Mouse (Mus musculus) forebrain, embryonic 13.5 days (tissue): Measurements from ENCODE around the gene Prph. TPM values are rescaled to one million over a fixed set of nuclear protein-coding genes. Genes with fewer than 3 reads are reported as not detected.

Source experiments
- ATAC-seq: fragments of 200-750 bp; cut with Nextera tagmentation; 2 replicates; pipeline ENCODE4 v1.8.0; 2017
- H3K27ac ChIP-seq: fragments of 300-500 bp; sonication (generic); 2 replicates; pipeline ENCODE4 v1.5.1; 2015; ENCODE audit warnings: inconsistent platforms, mild to moderate bottlenecking, moderate library complexity
- H3K27me3 ChIP-seq: fragments of 300-500 bp; sonication (generic); 2 replicates; pipeline ENCODE4 v1.6.1; 2015; ENCODE audit warnings: mild to moderate bottlenecking, inconsistent platforms
- H3K36me3 ChIP-seq: fragments of 300-500 bp; sonication (generic); 2 replicates; pipeline ENCODE4 v1.6.1; 2015; ENCODE audit warnings: mild to moderate bottlenecking, inconsistent platforms; ENCODE audit not compliant: poor library complexity, severe bottlenecking
- H3K4me1 ChIP-seq: fragments of 300-500 bp; sonication (generic); 2 replicates; pipeline ENCODE4 v1.6.1; 2015; ENCODE audit warnings: inconsistent platforms
- H3K4me2 ChIP-seq: fragments of 300-500 bp; sonication (generic); 2 replicates; pipeline ENCODE4 v1.6.1; 2015; ENCODE audit warnings: inconsistent platforms, mild to moderate bottlenecking, moderate library complexity
- H3K4me3 ChIP-seq: fragments of 300-500 bp; sonication (generic); 2 replicates; pipeline ENCODE4 v1.5.1; 2015; ENCODE audit warnings: mild to moderate bottlenecking, inconsistent platforms
- H3K9ac ChIP-seq: fragments of 300-500 bp; sonication (generic); 2 replicates; pipeline ENCODE4 v1.6.1; 2015; ENCODE audit warnings: mild to moderate bottlenecking, inconsistent platforms
- H3K9me3 ChIP-seq: fragments of 300-500 bp; sonication (generic); replicated peaks from 2 replicates; pipeline ENCODE4 v1.6.1; 2016; ENCODE audit warnings: inconsistent platforms
- WGBS: fragments of 180-500 bp; shearing (Covaris S2); methylation state at CpG from one replicate; pipeline ENCODE4 v1.1.7; 2015; 5-methylcytosine and 5-hydroxymethylcytosine counted together
- polyA plus RNA-seq: library from polyadenylated mRNA; unstranded; fragments of >200 nt; fragmentation: Nextera tagmentation; extraction: Ambion mirVana; gene quantifications from 2 replicates; pipeline ENCODE4 v1.2.1, GENCODE M21; 2015

Gene Prph
- polyA plus RNA-seq, 1 experiment from 2014 or later = 0.94 TPM

DNA sequence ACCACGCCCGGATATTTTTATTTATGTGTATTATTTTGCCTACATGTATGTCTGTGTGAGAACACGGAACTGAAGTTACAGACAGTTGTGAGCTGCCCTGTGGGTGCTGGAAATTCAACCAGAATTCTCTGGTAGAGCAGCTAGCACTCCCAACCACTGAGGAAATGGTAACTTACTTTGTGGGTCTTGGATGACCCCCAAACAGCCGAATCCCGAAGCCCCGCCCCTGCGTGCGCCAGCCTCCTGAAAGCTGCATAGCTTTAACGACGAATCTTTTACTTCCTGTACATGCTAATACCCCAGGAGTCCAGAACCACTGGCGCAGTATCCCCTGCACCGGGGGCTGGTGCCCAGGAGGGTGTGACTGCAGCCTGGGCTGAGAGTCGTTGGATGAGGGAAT lies 29.6 kb upstream of the Prph start:
- ATAC-seq = no peak
- H3K4me2 ChIP-seq = no peak overlapping the region
- WGBS = 77% methylated on average over 13 of the region's 13 CpGs
- no peaks in the 10 kb centered on the region for H3K36me3 ChIP-seq
- 0 out of 2 replicates have a peak, but pooled peaks cover 2% of the 10 kb centered on the region for H3K27me3 ChIP-seq
- H3K4me3 ChIP-seq = no peak overlapping the region
- H3K9ac ChIP-seq = no peak overlapping the region
- H3K27ac ChIP-seq = no peak overlapping the region
- no peaks in the 10 kb centered on the region for H3K9me3 ChIP-seq
- peaks cover 15% of the 10 kb centered on the region for H3K4me1 ChIP-seq

DNA sequence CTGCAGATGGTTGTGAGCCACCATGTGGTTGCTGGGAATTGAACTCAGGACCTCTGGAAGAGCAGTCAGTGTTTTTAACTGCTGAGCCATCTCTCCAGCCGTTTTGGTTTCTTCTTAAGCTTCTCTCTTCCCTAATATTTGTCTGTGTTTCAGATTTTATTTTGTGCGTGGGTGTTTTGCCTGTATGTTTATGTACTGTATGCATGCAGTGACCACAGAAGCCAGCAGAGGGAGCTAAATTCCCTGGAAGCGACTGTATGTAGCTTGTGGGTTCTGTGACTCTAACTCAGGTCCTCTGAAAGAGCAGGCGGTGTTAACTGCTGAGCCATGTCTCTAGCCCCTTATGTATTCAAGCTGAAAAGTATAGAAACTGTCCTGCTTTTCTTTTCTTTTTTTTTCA lies 28.7 kb upstream of the Prph start:
- Histone ChIP-seq H3K4me2 (no peak overlapping the region), H3K9ac (no peak overlapping the region), H3K27ac (no peak overlapping the region), H3K27me3 (0 out of 2 replicates have a peak, but pooled peaks cover 2% of the 10 kb centered on the region), H3K36me3 (no peaks in the 10 kb centered on the region), H3K4me3 (no peak overlapping the region), H3K9me3 (no peaks in the 10 kb centered on the region), H3K4me1 (peaks cover 20% of the 10 kb centered on the region)
- 67% methylated on average over 4 of the region's 4 CpGs for WGBS
- no peak for ATAC-seq

DNA sequence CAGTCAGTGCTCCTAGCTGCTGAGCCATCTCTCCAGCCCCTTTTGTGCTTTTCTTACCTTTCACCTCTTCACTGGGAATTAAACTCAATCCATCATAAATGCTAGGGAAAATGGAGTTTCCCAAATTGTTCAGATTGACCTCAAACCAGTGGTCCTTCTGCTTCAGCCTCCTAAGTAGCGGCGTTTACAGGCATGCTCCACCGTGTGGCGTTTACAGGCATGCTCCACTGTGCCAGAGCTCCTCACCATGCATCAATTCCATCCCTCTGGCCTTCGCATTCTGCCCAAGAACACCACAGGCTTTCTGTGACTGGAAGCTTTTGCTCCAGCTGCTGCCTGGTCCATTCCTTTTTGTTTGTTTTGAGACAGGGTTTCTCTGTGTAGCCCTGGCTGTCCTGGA lies 27.9 kb upstream of the Prph start:
- no peak for ATAC-seq
- WGBS = 66% methylated on average over 5 of the region's 5 CpGs
- Histone ChIP-seq H3K4me1 (peaks cover 27% of the 10 kb centered on the region), H3K27me3 (0 out of 2 replicates have a peak, but pooled peaks cover 2% of the 10 kb centered on the region), H3K9ac (no peak overlapping the region), H3K9me3 (no peaks in the 10 kb centered on the region), H3K36me3 (no peaks in the 10 kb centered on the region), H3K4me3 (no peak overlapping the region), H3K27ac (no peak overlapping the region), H3K4me2 (no peak overlapping the region)

DNA sequence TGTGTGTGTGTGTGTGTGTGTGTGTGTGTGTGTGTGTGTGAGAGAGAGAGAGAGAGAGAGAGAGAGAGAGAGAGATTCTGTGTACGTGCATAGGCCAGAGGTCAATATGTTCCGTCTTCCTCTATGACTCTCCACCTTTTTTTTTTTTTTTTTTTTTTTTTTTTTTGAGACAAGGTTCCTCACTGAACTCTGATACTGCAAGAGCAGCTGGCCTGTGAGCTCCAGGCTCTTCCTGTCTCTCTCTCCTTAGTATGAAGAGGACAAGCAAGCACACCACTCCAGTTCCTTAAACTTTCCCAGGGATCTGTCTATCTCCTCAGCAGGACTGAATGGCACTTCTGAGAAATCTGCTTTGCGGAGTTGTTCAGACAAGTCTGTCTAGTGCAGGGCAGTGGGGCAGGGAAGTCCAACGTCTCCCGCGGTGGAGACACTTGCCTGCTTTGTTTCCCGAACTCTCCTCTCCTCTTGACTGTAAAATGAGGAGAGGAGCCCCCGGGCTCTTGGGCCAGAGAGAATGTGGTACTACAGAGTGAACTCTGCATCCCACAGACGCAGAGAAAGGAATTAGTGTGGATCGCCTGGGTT lies 26.0 kb upstream of the Prph start:
- Histone ChIP-seq H3K36me3 (0 out of 2 replicates have a peak, but pooled peaks cover 4% of the 10 kb centered on the region), H3K9me3 (no peaks in the 10 kb centered on the region), H3K27ac (no peak overlapping the region), H3K27me3 (0 out of 2 replicates have a peak, but pooled peaks cover 2% of the 10 kb centered on the region), H3K4me1 (peaks cover 45% of the 10 kb centered on the region), H3K9ac (peak overlapping the region; percentile 66), H3K4me3 (peak overlapping the region; percentile 50), H3K4me2 (peak overlapping the region; percentile 86)
- no peak for ATAC-seq
- 4% methylated on average over 10 of the region's 10 CpGs for WGBS

DNA sequence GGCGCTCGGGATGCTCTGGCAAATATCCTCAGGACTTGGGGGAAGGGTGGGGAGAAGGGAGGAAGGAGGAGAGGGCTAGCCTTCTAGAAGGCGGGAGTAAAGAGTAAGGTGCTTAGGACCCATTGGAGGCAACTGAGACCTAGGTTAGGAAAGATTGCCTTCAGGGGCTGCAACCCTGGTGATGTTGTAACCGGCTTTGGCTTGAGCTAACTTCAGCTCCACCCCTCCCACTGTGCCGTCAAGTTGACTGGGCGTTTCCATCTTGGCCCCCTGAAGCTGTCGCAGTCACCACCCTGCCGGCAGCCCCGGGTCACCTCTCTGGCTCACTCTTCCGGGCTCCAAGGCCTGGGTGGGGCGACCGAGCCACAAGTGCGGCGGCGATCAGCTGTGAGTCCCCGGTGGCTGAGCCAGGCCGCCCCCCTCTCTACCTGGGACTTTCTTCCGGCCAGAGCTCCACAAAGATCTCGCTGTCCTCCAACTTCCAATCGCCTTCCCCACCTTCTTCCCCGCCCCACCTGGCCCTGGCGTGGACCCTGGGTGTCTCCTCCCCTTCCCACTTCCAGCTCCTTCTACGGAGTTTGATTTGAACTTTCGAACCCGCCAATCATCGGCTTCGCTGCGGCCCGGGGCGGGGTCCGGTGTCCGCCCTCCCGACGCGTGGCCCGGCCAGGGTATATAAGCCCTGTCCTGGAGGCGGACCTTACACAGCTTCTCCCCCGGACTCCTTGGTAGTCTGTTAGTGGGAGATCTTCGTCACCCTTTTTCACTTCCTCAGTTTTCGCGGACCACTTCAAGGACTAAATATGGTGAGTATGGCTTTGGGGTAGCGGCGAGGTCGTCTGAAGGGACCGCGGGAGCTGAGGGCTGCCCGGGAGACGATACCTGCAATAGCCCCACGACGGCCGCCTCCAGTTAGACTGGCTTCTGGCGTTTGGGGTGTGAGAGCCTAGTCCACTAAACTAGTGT lies 25.1 kb upstream of the Prph start, which contains the start of gene Tuba1c:
Gene Tuba1c (plus strand): TSS at position 273 of the 966 bp plus-strand sequence.
- peak; percentile 80 for ATAC-seq
- H3K36me3 ChIP-seq = peaks cover 9% of the 10 kb centered on the region; the same call in 1 of the 2 replicates
- H3K4me3 ChIP-seq = peak within 1 kb of the TSS; percentile 50
- peak within 1 kb of the TSS; percentile 66 for H3K9ac ChIP-seq
- no peak within 1 kb of the TSS for H3K27ac ChIP-seq
- H3K4me2 ChIP-seq = peak within 1 kb of the TSS; percentile 86
- no peaks in the 10 kb centered on the region for H3K9me3 ChIP-seq
- H3K4me1 ChIP-seq = peaks cover 45% of the 10 kb centered on the region
- WGBS = under 1% methylated on average over 51 of the region's 52 CpGs
- H3K27me3 ChIP-seq = 0 out of 2 replicates have a peak, but pooled peaks cover 2% of the 10 kb centered on the region

DNA sequence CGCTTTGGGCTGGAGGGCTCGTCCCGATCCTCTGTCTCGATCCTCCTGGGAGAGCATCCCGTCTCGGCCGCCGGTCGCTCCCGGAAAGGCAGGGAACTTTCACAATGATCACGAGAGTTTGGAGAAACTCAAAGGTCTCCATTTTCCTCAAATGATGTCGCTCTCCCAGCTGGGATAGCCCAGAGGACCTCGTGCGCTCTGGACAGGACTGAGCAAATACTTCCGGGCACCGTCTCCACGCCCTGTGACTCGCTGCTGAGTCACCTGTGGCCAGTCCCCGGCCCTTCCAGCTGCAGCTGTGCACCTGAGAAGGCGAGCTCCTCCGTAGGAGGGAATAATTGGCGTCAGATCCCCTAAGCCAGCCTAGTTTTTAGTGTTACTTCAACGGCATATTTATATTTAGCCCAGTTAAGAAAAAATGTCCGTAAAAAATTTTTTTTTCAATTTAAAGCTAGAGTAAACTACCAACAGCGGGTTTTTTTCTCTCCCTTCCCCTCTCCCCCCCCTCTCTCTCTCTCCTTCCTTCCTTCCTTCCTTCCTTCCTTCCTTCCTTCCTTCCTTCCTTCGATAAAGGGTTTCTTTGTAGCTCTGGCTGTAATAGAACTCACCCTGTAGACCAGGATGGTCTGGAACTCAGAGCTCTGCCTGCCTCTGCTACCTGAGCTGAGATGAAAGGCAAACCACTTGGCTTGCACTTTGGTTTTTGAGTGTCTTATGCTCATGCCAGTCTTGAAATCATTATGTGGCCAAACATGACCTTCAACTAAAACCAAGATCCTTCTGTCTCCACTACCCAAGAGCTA lies 24.2 kb upstream of the Prph start:
- Histone ChIP-seq H3K27ac (no peak overlapping the region), H3K9ac (peak overlapping the region; percentile 66), H3K4me1 (peaks cover 45% of the 10 kb centered on the region), H3K4me3 (peak overlapping the region; percentile 50), H3K4me2 (peak overlapping the region; percentile 86), H3K27me3 (0 out of 2 replicates have a peak, but pooled peaks cover 2% of the 10 kb centered on the region), H3K36me3 (peaks cover 17% of the 10 kb centered on the region), H3K9me3 (no peaks in the 10 kb centered on the region)
- WGBS = 16% methylated on average over 26 of the region's 26 CpGs
- no peak for ATAC-seq

DNA sequence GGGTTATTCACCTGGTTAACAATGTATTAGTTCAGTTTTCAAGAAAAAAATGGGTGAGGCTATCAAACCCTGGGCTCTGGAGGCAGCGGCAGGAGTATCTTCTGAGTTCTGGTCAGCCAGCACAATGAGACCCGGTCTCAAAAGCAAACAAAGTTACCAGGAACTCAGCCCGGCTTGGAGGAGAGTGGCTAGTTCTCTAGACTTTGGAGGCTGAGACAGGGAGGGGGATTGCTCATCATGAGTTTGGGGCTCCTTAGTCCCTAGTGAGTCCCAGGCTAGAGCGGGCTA lies 23.6 kb upstream of the Prph start:
- ATAC-seq = no peak
- WGBS = 88% methylated on average over 4 of the region's 4 CpGs
- peaks cover 23% of the 10 kb centered on the region for H3K36me3 ChIP-seq
- no peak overlapping the region for H3K27ac ChIP-seq
- H3K4me1 ChIP-seq = peaks cover 45% of the 10 kb centered on the region
- H3K9ac ChIP-seq = no peak overlapping the region
- peak overlapping the region; percentile 50 for H3K4me3 ChIP-seq
- 0 out of 2 replicates have a peak, but pooled peaks cover 2% of the 10 kb centered on the region for H3K27me3 ChIP-seq
- H3K9me3 ChIP-seq = no peaks in the 10 kb centered on the region
- peak overlapping the region; percentile 86 for H3K4me2 ChIP-seq

DNA sequence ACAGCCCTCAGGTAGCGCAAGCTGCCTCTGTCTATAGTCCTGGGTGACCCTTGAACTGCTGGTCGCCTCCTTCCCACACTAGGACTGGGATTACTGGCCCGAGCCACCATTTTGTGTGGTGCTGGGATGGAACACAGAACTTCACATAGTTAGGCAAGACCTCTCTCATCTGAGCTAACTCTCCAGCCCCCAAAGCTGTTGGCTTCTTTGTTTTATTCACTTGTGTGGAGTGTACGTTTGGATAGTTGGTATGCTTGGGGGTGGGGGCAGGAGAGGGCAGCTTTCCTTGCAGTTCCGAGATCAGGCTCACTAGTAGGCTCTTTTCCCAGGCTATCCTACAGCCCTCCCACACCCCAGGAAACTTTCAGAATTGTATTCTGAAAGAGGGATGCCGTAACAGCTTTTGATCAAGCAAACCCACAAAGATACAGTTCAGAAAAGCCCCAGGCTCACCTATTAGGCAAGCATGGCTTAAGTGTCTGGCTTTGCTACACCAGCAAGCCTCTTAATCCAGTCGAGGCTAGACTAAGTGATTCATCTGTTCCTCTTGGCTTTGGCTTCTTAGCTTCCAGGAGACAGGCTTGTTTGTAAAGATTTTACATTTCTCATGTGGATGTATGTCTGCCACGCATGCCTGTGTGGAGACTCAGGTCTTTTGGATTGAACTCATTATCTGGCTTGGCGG lies 22.8 kb upstream of the Prph start:
- Histone ChIP-seq H3K9ac (no peak overlapping the region), H3K4me1 (peaks cover 45% of the 10 kb centered on the region), H3K9me3 (no peaks in the 10 kb centered on the region), H3K4me3 (peak overlapping the region; percentile 23), H3K4me2 (peak overlapping the region; percentile 86), H3K27me3 (0 out of 2 replicates have a peak, but pooled peaks cover 2% of the 10 kb centered on the region), H3K27ac (no peak overlapping the region), H3K36me3 (peaks cover 28% of the 10 kb centered on the region)
- 70% methylated on average over 9 of the region's 9 CpGs for WGBS
- no peak for ATAC-seq

DNA sequence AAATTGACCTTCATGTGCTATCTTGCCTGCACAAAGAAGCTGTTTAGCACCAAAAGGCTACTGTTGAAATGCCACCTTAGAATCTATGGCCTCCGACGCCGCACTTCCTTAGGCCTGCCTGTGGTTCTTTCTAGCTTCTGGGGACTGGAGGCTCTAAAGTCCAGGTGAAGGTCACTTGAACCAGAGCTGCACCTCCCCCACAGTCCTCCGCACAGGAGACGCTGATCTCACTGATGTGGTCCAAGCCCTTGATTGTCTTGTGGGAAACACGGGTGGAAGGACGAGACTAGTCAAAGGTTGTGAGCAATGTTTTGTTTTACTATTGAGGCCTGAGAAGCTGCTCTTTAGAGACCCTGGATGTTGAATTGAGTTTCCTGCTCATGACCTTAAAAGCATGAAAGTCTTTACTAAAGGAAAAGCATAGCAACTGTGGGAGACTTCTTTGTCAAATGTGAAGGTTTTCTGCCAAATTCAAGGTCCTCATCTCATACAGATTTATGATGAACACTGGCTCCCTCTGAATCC lies 22.2 kb upstream of the Prph start:
- Histone ChIP-seq H3K36me3 (peaks cover 28% of the 10 kb centered on the region), H3K27ac (no peak overlapping the region), H3K4me2 (peak overlapping the region; percentile 86), H3K9ac (no peak overlapping the region), H3K9me3 (no peaks in the 10 kb centered on the region), H3K4me3 (0 out of 2 replicates have a peak overlapping the region, but pooled peaks have one; percentile 23), H3K27me3 (0 out of 2 replicates have a peak, but pooled peaks cover 2% of the 10 kb centered on the region), H3K4me1 (peaks cover 45% of the 10 kb centered on the region)
- no peak for ATAC-seq
- 73% methylated on average over 7 of the region's 7 CpGs for WGBS

DNA sequence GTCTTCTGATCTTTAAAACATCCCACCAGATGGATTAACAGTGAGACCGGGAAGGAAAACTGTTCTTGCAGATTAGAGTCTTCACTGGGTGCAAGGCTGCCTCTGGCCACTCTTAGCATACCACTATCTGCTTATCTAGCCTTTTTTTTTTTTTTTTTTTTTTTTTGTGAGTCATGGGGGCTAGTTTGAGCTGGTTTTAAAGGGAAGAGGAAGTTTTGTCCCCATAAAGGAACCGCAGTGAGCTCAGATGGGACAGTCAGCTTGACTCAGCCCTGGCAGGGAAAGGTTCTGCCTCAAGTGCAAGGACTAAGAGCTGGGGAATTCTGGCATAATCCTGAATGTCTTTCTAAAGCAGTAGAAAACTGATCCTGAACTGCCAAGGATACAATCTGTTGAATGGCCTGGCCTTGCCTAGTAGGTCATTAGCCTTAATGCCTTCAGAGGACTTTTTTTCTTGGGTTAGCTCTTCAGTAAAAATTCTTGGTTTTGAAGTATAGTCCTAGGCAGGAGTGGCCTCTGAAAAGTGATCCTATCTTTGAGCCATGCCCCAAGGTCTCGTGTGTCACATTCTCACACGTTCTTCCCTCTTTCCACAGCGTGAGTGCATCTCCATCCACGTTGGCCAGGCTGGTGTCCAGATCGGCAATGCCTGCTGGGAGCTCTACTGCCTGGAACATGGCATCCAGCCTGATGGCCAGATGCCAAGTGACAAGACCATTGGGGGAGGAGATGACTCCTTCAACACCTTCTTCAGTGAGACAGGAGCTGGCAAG lies 21.3 kb upstream of the Prph start:
- peaks cover 33% of the 10 kb centered on the region for H3K36me3 ChIP-seq
- no peak overlapping the region for H3K4me2 ChIP-seq
- H3K4me1 ChIP-seq = peaks cover 45% of the 10 kb centered on the region
- ATAC-seq = no peak
- WGBS = 89% methylated on average over 7 of the region's 7 CpGs
- H3K9ac ChIP-seq = no peak overlapping the region
- H3K9me3 ChIP-seq = no peaks in the 10 kb centered on the region
- no peaks in the 10 kb centered on the region for H3K27me3 ChIP-seq
- no peak overlapping the region for H3K27ac ChIP-seq
- no peak overlapping the region for H3K4me3 ChIP-seq
